Mouse (Mus musculus): ENCODE measurements around the gene March4. TPM values are rescaled to one million over a fixed set of nuclear protein-coding genes. Genes with fewer than 3 reads are reported as not detected.

The March4 gene
- polyA plus RNA-seq, 1 experiment from 2014 or later, result not detected

GRCm38 (mm10) chr1:72568725-72569124, 32.0 kb upstream of the March4 start:
- H3K9ac ChIP-seq, result no peak overlapping the region
- H3K4me3 ChIP-seq (replicated peaks), result no peak overlapping the region
- H3K9me3 ChIP-seq (replicated peaks), result no peaks in the 10 kb centered on the region
- no peaks in the 10 kb centered on the region for H3K4me1 ChIP-seq (replicated peaks)
- H3K27me3 ChIP-seq, result no peaks in the 10 kb centered on the region
- 72% methylated on average over 8 of the region's 8 CpGs for WGBS (ENCODE audit: insufficient replicate concordance)
- H3K4me2 ChIP-seq, result no peak overlapping the region
- no peaks in the 10 kb centered on the region for H3K36me3 ChIP-seq
- H3K27ac ChIP-seq, result no peak overlapping the region
- ATAC-seq (ENCODE audit: low read depth) (no peak), DNase-seq (no peak)

GRCm38 (mm10) chr1:72567056-72567455, 30.3 kb upstream of the March4 start:
- WGBS (ENCODE audit: insufficient replicate concordance), result 21% methylated on average over 9 of the region's 9 CpGs
- H3K27ac ChIP-seq, result no peak overlapping the region
- ATAC-seq (ENCODE audit: low read depth), result no peak
- H3K4me2 ChIP-seq, result no peak overlapping the region
- DNase-seq, result no peak
- no peak overlapping the region for H3K9ac ChIP-seq
- H3K27me3 ChIP-seq, result no peaks in the 10 kb centered on the region
- no peaks in the 10 kb centered on the region for H3K36me3 ChIP-seq
- no peaks in the 10 kb centered on the region for H3K4me1 ChIP-seq (replicated peaks)
- H3K9me3 ChIP-seq (replicated peaks), result no peaks in the 10 kb centered on the region
- H3K4me3 ChIP-seq (replicated peaks), result no peak overlapping the region

DNA sequence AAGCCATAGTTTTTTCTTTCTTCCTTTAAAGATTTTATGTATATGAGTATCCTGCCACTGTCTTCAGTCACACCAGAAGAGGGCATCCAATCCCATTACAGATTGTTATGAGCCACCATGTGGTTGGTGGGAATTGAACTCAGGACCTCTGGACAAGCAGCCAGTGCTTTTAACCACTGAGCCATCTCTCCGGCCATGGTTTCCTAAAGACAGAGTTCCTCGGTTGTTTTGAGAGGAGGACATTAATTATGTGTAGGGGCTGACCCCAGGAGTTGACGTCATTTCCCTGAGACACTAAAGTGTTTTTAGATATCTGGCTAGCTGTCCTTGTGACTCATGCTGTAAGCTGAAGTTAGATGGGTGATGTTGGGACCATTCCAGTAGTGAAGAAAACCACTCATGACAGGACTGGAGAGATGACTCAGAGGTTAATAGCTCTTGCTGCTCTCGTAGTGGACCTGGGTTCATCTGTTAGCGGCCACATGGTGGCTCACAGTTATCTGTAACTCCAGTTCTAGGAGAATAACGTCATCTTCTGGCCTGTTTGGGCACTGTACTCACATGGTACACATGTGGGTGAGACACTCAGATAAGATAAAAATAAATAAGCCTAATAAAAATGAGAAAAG, 27.7 kb upstream of the March4 start:
- H3K9ac ChIP-seq, result no peak overlapping the region
- WGBS (ENCODE audit: insufficient replicate concordance), result 40% methylated on average over 6 of the region's 6 CpGs
- no peaks in the 10 kb centered on the region for H3K27me3 ChIP-seq
- no peak overlapping the region for H3K27ac ChIP-seq
- H3K36me3 ChIP-seq, result no peaks in the 10 kb centered on the region
- no peaks in the 10 kb centered on the region for H3K4me1 ChIP-seq (replicated peaks)
- no peak overlapping the region for H3K4me3 ChIP-seq (replicated peaks)
- DNase-seq (no peak), ATAC-seq (ENCODE audit: low read depth) (no peak)
- no peak overlapping the region for H3K4me2 ChIP-seq
- H3K9me3 ChIP-seq (replicated peaks), result no peaks in the 10 kb centered on the region

DNA sequence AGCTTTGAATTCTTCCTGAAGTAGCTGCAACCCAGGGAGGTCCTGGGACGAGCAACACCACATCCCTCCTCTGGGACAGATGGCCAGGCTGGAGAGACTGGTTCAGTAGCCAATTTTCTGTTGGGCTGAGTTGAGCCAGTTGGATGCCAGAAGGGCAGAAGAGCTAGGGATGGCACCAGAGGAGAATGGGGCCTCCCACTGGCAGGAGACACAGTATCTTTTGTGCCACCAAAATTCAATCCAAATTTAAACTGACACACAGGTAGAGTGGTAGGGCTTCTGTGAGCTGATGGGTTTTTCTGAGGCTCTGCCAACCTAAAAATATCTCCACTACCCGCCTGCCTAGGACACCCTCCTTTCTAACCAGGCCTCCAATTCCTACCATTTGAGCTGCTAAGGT, 21.9 kb upstream of the March4 start:
- Histone ChIP-seq H3K9me3 (replicated peaks) (no peaks in the 10 kb centered on the region), H3K4me3 (replicated peaks) (no peak overlapping the region), H3K4me2 (no peak overlapping the region), H3K9ac (no peak overlapping the region), H3K27ac (no peak overlapping the region), H3K27me3 (no peaks in the 10 kb centered on the region), H3K36me3 (no peaks in the 10 kb centered on the region), H3K4me1 (replicated peaks) (no peaks in the 10 kb centered on the region)
- no peak for ATAC-seq (ENCODE audit: low read depth)
- no peak for DNase-seq
- WGBS (ENCODE audit: insufficient replicate concordance), result 36% methylated on average over 2 of the region's 2 CpGs

GRCm38 (mm10) chr1:72556471-72556870, 19.7 kb upstream of the March4 start:
- Histone ChIP-seq H3K9ac (no peak overlapping the region), H3K4me3 (replicated peaks) (no peak overlapping the region), H3K27me3 (no peaks in the 10 kb centered on the region), H3K4me2 (no peak overlapping the region), H3K9me3 (replicated peaks) (no peaks in the 10 kb centered on the region), H3K36me3 (no peaks in the 10 kb centered on the region), H3K4me1 (replicated peaks) (no peaks in the 10 kb centered on the region), H3K27ac (no peak overlapping the region)
- no peak for ATAC-seq (ENCODE audit: low read depth)
- WGBS (ENCODE audit: insufficient replicate concordance), result 63% methylated on average over 3 of the region's 3 CpGs
- no peak for DNase-seq

DNA sequence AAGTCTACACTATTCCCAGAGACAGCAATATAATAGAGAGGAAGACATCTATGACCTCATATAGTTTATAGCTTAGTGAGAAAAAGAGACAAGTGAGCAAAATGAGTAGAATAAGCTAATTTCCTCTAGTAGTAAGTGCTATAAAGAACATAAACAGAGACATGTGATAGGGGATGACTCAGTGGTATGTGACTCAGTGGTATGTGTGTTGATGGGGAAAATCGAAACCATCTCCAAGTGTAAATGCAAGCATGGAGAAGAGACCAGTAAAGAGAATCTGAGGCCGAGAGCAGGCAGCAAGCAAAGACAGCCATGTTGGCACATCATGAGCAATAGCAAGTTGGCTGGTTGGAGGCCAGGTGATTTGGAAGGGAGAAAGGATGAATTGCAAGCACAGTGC, 13.6 kb upstream of the March4 start:
- no peaks in the 10 kb centered on the region for H3K27me3 ChIP-seq
- no peak overlapping the region for H3K4me2 ChIP-seq
- no peaks in the 10 kb centered on the region for H3K4me1 ChIP-seq (replicated peaks)
- no peak overlapping the region for H3K9ac ChIP-seq
- ATAC-seq (ENCODE audit: low read depth) (no peak), DNase-seq (no peak)
- H3K36me3 ChIP-seq, result no peaks in the 10 kb centered on the region
- no peaks in the 10 kb centered on the region for H3K9me3 ChIP-seq (replicated peaks)
- H3K4me3 ChIP-seq (replicated peaks), result no peak overlapping the region
- H3K27ac ChIP-seq, result no peak overlapping the region
- WGBS (ENCODE audit: insufficient replicate concordance), result 47% methylated on average over 2 of the region's 2 CpGs

DNA sequence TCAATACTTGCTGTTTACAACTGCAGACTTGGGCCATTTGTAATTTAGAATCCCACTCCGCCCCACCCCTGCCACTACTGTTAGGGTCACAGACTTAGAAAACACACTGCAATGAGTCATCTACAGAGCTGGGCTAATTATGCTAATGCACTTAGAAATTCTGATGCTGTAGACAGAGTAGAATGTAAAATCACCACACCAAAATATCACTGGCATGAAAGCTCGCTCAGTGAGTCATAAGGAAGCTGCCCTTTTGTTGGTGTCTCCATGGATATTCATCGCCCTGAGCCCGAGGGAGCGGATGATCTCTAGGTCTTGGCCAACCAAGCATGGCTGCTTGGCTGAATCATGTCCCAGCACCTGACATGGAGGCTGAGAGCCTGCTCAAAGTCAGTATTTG, 1.5 kb upstream of the March4 start:
- Histone ChIP-seq H3K4me1 (replicated peaks) (0 out of 2 replicates have a peak, but pooled peaks cover 2% of the 10 kb centered on the region), H3K4me2 (no peak overlapping the region), H3K27ac (no peak overlapping the region), H3K27me3 (peaks cover 36% of the 10 kb centered on the region), H3K36me3 (no peaks in the 10 kb centered on the region), H3K9me3 (replicated peaks) (no peaks in the 10 kb centered on the region), H3K4me3 (replicated peaks) (no peak overlapping the region), H3K9ac (no peak overlapping the region)
- DNase-seq, result no peak
- WGBS (ENCODE audit: insufficient replicate concordance), result 66% methylated on average over 5 of the region's 5 CpGs
- ATAC-seq (ENCODE audit: low read depth), result no peak

- H3K9ac ChIP-seq, result no peak overlapping the region
- peaks cover 36% of the 10 kb centered on the region for H3K27me3 ChIP-seq
- peak overlapping the region; percentile 43 for H3K4me2 ChIP-seq
- WGBS (ENCODE audit: insufficient replicate concordance), result 4% methylated on average over 34 of the region's 36 CpGs
- DNase-seq, result no peak
- H3K4me3 ChIP-seq (replicated peaks), result peak overlapping the region; percentile 4; the same call in 1 of the 2 replicates
- no peak for ATAC-seq (ENCODE audit: low read depth)
- no peaks in the 10 kb centered on the region for H3K36me3 ChIP-seq
- H3K27ac ChIP-seq, result no peak overlapping the region
- H3K9me3 ChIP-seq (replicated peaks), result no peaks in the 10 kb centered on the region
- 0 out of 2 replicates have a peak, but pooled peaks cover 2% of the 10 kb centered on the region for H3K4me1 ChIP-seq (replicated peaks)
These were observed 782 bp downstream of the March4 start for GRCm38 (mm10) chr1:72535725-72536571.

DNA sequence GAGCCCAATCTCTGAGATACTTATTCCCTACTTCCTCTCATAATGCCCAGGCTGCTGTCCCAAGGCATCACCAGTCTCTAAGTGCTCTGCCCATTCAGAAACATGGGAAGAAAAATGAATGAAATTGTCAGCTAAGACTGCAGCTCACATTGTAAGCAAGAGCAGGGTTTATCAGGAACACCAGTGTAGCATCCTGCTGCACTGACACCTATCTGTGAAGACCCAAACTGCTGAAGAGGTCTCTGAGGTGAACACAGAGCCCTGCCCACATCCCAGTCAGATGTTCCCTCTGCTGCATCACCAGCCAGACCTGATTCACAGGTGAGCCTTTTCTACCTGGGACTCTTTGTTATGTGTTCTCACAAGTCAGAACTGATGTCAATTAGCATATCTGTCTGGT, 3.3 kb downstream of the March4 start:
- peaks cover 36% of the 10 kb centered on the region for H3K27me3 ChIP-seq
- ATAC-seq (ENCODE audit: low read depth), result no peak
- no peak overlapping the region for H3K9ac ChIP-seq

DNA sequence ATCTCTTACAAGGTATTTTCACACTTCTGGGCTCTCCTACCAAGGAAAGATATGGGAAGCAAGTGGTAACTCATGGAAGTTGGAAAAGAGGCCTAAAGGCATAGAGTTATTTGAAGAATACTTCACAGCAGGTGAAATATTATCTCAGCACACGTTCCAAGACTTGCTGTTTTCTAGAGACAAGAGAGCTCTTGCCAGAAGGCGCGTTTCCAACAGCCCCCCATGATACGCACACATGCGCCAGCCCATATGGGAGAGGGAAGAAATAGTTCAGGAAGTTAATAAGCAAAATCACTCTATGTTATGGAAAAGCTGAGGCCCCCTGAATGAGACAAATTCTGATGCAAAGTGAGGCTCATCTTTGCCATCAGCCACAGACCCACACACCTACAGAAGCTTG, 3.8 kb downstream of the March4 start:
- Histone ChIP-seq H3K27me3 (peaks cover 36% of the 10 kb centered on the region), H3K9ac (no peak overlapping the region), H3K36me3 (no peaks in the 10 kb centered on the region), H3K4me1 (replicated peaks) (0 out of 2 replicates have a peak, but pooled peaks cover 2% of the 10 kb centered on the region), H3K9me3 (replicated peaks) (no peaks in the 10 kb centered on the region), H3K4me3 (replicated peaks) (no peak overlapping the region), H3K4me2 (no peak overlapping the region), H3K27ac (no peak overlapping the region)
- WGBS (ENCODE audit: insufficient replicate concordance), result 70% methylated on average over 5 of the region's 5 CpGs
- ATAC-seq (ENCODE audit: low read depth) (no peak), DNase-seq (no peak)

More for the DNA sequence above, 3.3 kb downstream of the March4 start:
- DNase-seq, result no peak
- no peak overlapping the region for H3K4me3 ChIP-seq (replicated peaks)
- H3K27ac ChIP-seq, result no peak overlapping the region
- no peak overlapping the region for H3K4me2 ChIP-seq
- 0 out of 2 replicates have a peak, but pooled peaks cover 2% of the 10 kb centered on the region for H3K4me1 ChIP-seq (replicated peaks)
- H3K36me3 ChIP-seq, result no peaks in the 10 kb centered on the region
- no peaks in the 10 kb centered on the region for H3K9me3 ChIP-seq (replicated peaks)

- Histone ChIP-seq H3K27me3 (peaks cover 17% of the 10 kb centered on the region), H3K9ac (no peak overlapping the region), H3K27ac (no peak overlapping the region), H3K4me2 (no peak overlapping the region), H3K36me3 (no peaks in the 10 kb centered on the region), H3K9me3 (replicated peaks) (no peaks in the 10 kb centered on the region), H3K4me3 (replicated peaks) (no peak overlapping the region), H3K4me1 (replicated peaks) (no peaks in the 10 kb centered on the region)
- ATAC-seq (ENCODE audit: low read depth) (no peak), DNase-seq (no peak)
- WGBS (ENCODE audit: insufficient replicate concordance), result 67% methylated on average over 8 of the region's 8 CpGs
These were observed 6.1 kb downstream of the March4 start for GRCm38 (mm10) chr1:72530516-72531196.

All from liver, embryonic 13.5 days (tissue).